Mouse (Mus musculus) liver, postnatal 0 days (tissue): Measurements from ENCODE around the gene Dyx1c1.

Experiments used
- CTCF ChIP-seq: sonication (generic); IDR thresholded peaks from 2 replicates; pipeline ENCODE4 v1.5.1; 2016; ENCODE audit warnings: antibody characterized with exemption, low read depth
- EP300 ChIP-seq: IDR thresholded peaks from 2 replicates; pipeline ENCODE4 v1.6.1; 2016; ENCODE audit warnings: antibody characterized with exemption, low read depth, mild to moderate bottlenecking

GRCm38 (mm10) chr9:73012629-73013028 lies 54.0 kb downstream of the Dyx1c1 start:
- TF ChIP-seq CTCF (0 out of 2 replicates have a peak, but pooled peaks have one; percentile 23), EP300 (no peak)
